Mouse (Mus musculus) cerebellum, postnatal 14 days (tissue): ENCODE results near the gene Jph3.

Experiments
- DNase-seq, 2 experiments: peaks; one replicate each; pipeline ENCODE4 v3.0.0; 2021; ENCODE audit warnings: mixed read lengths in 2 of 2

The Jph3 gene

DNA sequence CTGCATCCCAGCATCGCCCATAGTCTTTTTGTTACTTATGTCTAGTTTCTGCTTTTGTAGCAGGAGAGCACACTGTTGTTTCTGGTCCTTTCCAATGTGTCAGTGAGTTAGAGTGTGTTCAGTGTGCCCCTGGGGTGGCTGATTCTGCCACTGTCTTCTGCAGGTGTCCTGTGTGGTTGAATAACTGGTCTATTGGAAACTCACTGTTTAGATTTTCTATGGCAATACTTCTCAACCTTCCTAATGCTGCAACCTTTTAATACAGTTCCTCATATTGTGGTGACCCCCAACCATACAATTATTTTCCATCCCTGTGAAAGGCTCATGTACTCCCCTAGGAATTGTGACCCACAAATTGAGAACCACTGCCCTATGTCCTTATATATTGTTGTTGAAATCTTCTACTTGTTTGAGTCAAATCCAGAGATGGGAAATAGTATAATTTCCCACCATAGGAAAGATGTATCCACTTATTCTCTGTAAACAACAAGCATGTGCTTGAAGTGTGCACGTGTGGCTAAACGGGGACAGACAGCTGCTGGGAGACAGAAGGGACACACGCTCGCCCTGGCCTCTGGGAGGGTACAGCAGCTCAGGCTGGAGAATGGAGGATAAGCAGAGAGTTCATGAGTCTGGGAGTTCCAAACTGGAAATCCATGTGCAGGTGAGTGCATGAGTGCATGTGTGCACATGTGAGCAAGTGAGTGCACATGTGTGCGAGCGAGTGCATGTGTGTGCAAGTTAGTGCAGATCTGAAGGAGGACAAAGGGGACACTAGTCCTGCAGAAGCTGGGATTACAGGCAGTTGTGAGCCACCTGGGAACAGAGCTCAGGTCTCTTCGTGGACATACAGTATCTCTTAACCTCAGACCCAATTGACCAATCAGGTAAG is 112.9 kb downstream of the Jph3 start:
- no peak for DNase-seq

DNA sequence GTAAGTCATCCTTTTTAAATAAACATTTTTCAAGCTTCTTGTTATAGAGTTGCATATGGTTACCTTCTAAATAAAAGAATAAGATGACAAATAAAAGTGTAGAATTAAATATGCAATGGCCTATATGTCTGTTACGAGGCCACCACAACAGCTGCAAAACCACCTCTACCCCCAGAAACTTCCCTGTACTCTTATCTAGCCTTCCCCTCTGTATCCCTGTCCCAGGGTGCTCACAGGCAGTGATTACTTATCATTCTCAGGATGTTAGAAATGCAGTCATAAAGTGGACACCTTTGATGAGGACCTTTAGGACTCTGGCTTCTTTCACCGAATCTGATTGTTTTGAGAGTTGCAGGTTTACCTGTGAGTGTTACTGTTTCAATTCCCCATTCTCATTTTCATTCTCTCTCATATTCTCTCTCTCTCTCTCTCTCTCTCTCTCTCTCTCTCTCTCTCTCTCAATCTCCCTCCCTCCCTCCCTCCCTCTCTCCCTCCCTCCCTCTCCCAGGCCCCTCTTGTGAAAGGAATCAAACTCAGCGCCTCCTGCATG is 113.8 kb downstream of the Jph3 start:
- no peak for DNase-seq
